Mouse (Mus musculus): ENCODE results near the gene Pla2g4e. TPM values are rescaled to one million over a fixed set of nuclear protein-coding genes. Genes with fewer than 3 reads are reported as not detected.

The Pla2g4e gene
- total RNA-seq, 1 experiment from 2014 or later, result not detected

DNA sequence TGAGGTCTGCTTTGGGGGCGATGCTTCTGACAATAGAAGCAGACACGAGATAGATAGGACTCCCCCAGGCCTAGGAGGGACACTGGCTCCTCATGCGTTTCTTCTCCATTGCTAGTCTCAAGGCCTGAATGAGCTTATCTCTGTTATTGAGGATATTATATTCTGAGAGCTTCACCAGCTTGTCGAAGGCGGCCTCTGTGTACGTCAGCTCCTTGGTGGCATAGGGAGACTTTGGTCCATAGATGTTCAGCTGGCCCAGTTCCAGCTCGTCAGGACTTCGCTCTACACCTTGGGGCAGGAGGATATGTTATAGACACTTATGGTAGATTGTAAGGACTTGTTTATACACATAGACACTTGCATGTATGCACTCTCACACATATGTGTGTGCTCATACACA is 77.4 kb downstream of the Pla2g4e start:
- ATAC-seq (replicated peaks; ENCODE audit: insufficient number of reproducible peaks, low FRiP score, low TSS enrichment, poor library complexity, severe bottlenecking), result no peak

DNA sequence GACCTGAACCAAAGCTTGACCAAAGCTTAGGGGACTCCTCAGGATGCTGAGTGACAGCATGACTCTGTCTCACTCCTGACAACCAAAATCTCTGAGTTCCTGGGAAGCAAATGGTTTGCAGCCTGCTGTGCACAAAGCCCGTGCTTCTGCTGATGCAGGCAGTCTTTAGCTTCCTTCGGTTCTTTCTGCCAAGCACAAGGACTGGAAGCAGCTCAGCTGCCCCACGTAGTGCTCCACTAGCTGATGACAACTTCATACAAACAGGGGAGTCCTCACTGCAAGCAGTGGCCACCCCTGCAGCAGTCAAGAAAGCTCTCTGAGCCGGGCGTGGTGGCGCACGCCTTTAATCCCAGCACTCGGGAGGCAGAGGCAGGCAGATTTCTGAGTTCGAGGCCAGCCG is 79.7 kb downstream of the Pla2g4e start:
- ATAC-seq (replicated peaks; ENCODE audit: insufficient number of reproducible peaks, low FRiP score, low TSS enrichment, poor library complexity, severe bottlenecking), result no peak

DNA sequence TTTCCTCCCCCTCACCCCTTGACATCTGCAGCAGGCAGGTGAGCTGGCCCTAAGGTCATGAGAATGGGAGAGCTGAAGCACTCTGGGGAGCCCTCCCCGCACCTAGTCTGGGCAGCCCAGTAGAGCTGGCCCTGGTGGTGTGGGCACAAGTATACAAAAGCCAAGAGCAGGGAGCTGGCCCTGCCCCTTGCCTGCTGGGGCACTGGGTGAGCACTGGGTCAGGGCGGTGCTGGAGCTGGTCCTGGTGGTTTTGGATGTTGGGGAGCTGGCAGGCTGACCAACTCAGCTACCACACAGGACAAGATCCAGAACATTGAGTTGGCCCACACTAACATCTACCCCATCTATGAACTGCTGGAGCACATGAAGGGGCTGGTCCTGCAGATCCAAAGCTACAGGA is 85.7 kb downstream of the Pla2g4e start:
- ATAC-seq (replicated peaks; ENCODE audit: insufficient number of reproducible peaks, low FRiP score, low TSS enrichment, poor library complexity, severe bottlenecking), result no peak

DNA sequence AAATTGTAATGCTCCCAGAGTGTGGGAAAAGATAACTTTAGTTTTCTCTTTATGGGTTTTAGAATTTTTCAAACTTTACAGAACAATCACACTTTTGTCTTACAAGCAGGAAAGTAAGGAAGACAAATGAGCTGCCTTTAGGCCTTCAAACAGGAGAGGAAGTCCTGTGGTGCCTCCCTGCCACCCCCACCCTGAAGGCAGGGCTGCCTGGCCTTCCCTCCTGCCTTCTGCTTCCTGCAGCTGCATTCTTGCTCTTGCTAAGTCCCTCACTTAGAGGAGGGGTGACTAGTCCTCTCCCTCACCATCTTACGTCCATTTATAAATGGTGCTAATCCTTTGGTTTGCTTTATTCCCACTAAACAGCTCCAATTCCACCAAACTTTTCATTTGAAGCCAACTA is 86.3 kb downstream of the Pla2g4e start:
- ATAC-seq (replicated peaks; ENCODE audit: insufficient number of reproducible peaks, low FRiP score, low TSS enrichment, poor library complexity, severe bottlenecking), result 0 out of 2 replicates have a peak, but pooled peaks have one; percentile 36

DNA sequence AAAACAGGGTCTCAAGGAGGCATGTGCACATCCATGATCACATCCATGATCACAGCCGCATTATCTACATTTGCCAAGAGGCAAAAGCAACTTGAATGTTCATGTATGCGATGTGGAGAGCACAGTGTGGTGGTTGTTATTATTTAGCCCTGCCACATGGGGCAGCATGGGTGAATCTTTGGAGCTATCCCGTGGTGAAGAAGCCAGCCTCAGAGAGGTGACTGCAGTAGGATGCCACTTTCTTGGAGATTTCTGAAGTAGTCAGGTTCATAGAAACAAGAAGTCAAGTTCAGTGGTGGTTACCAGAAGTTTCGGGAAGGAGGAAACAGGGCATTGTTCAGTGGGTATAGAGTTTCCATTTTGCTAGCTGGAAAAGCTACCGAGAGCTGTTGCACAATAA is 87.1 kb downstream of the Pla2g4e start:
- ATAC-seq (replicated peaks; ENCODE audit: insufficient number of reproducible peaks, low FRiP score, low TSS enrichment, poor library complexity, severe bottlenecking), result peak; percentile 30; the same call in 1 of the 2 replicates

- no peak for ATAC-seq (replicated peaks; ENCODE audit: insufficient number of reproducible peaks, low FRiP score, low TSS enrichment, poor library complexity, severe bottlenecking)
Observed at GRCm38 (mm10) chr2:120157606-120158005, 87.5 kb downstream of the Pla2g4e start.

GRCm38 (mm10) chr2:120154361-120154894 is 90.7 kb downstream of the Pla2g4e start, which contains the start of gene Ehd4:
Gene Ehd4, minus strand, starts transcription at chr2:120154606.
- peak; percentile 94 for ATAC-seq (replicated peaks; ENCODE audit: insufficient number of reproducible peaks, low FRiP score, low TSS enrichment, poor library complexity, severe bottlenecking)

DNA sequence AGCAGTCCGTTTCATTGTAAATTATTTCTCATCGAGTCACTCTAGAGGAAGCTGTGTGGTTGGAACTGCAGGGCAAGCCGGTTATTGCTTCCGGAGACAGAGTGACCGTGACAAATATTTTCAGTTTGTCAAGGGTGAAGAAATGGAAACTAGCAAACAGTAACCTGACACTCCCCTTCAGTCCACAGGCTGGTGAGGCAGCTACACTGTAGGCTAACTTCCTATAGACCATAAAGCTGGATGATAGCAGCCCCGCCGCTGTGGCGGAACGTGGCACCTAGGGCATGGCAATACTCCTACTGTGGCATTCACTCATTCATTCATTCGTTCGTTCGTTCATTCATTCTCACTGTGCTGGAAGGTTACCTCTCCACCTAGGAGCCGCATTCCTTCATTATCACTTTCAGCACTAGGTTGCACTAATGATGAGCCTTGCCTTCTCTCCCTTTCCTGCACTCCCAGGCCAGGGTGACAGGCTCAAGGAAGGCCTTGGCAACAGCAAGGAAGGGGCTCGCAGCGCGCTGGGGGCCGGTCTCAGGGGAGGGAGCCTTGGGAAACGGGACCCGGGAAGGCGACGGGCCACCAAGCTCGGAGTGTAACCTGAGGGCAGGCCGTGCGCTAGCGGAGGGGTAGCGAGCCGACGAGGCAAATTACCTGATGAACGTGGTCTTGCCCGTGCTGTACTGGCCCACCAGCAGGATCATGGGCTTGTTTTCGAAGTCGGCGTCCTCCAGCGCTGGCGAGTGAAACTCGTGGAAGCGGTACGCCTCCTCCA is 91.4 kb downstream of the Pla2g4e start:
- peak; percentile 37 for ATAC-seq (replicated peaks; ENCODE audit: insufficient number of reproducible peaks, low FRiP score, low TSS enrichment, poor library complexity, severe bottlenecking)

GRCm38 (mm10) chr2:120150571-120150970 is 94.6 kb downstream of the Pla2g4e start:
- ATAC-seq (replicated peaks; ENCODE audit: insufficient number of reproducible peaks, low FRiP score, low TSS enrichment, poor library complexity, severe bottlenecking), result peak; percentile 20; the same call in 1 of the 2 replicates

GRCm38 (mm10) chr2:120149634-120150033 is 95.5 kb downstream of the Pla2g4e start:
- no peak for ATAC-seq (replicated peaks; ENCODE audit: insufficient number of reproducible peaks, low FRiP score, low TSS enrichment, poor library complexity, severe bottlenecking)

DNA sequence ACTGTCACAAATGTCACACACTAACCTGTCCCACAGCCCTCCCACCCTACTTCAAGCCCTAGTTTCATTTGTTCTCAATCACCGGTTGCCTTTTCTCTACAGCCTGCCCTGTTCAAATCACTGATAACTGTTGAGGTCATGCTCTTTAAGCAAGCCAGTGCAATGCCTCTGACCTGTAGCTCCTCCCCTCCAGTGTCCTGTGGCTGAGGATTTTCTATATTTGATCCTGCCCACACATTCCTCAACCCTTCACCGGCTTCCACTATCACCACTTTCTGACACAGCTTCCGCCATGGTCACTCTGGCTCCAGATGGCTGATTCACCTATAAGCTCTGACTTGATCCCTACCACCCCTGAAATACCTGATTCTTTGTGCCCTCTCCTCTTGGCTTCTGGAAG is 97.1 kb downstream of the Pla2g4e start:
- ATAC-seq (replicated peaks; ENCODE audit: insufficient number of reproducible peaks, low FRiP score, low TSS enrichment, poor library complexity, severe bottlenecking), result no peak

DNA sequence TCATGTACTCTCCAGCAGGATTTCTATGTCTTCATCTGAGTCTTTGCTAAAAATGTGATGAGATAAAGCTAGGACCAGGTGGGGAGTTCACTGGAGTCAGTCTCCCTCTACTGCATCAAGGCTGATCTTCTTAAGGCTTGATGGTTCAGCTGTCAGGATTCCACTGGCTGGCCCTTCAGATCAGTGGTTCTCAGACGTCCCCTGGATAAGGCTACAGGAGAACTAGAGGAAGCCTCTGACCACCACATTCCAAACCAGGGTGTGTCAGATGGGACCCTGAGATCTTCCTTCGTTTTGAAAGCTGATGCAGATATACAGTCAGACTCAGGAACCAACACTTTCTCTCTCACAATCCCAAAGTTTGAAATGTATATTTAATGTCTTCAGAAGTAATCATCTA is 97.8 kb downstream of the Pla2g4e start:
- ATAC-seq (replicated peaks; ENCODE audit: insufficient number of reproducible peaks, low FRiP score, low TSS enrichment, poor library complexity, severe bottlenecking), result no peak

DNA sequence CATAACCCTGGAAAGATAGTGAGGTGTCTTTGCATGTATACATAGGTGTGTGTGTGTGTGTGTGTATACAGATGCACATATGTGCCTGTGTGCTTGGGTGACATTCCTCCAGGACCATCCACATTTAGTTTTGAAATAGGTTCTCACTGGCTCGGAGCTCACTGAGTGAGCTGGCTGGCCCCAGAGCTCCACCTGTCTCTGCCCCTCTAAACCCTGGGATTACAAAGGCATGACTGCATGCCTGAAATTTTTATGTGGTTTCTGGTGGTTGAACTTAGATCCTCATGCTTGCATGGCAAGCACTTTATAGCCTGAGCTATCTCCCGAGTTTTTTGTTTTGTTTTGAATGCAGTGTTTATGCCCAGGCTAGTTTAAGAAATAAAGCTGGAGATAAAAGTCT is 98.6 kb downstream of the Pla2g4e start:
- no peak for ATAC-seq (replicated peaks; ENCODE audit: insufficient number of reproducible peaks, low FRiP score, low TSS enrichment, poor library complexity, severe bottlenecking)

- ATAC-seq (replicated peaks; ENCODE audit: insufficient number of reproducible peaks, low FRiP score, low TSS enrichment, poor library complexity, severe bottlenecking), result no peak
Observed at GRCm38 (mm10) chr2:120144390-120144789, 100.7 kb downstream of the Pla2g4e start.

GRCm38 (mm10) chr2:120142336-120142735 is 102.8 kb downstream of the Pla2g4e start:
- no peak for ATAC-seq (replicated peaks; ENCODE audit: insufficient number of reproducible peaks, low FRiP score, low TSS enrichment, poor library complexity, severe bottlenecking)

- ATAC-seq (replicated peaks; ENCODE audit: insufficient number of reproducible peaks, low FRiP score, low TSS enrichment, poor library complexity, severe bottlenecking), result no peak
Observed at GRCm38 (mm10) chr2:120141671-120142070, 103.5 kb downstream of the Pla2g4e start.

- ATAC-seq (replicated peaks; ENCODE audit: insufficient number of reproducible peaks, low FRiP score, low TSS enrichment, poor library complexity, severe bottlenecking), result no peak
Observed at GRCm38 (mm10) chr2:120140326-120140725, 104.8 kb downstream of the Pla2g4e start.

DNA sequence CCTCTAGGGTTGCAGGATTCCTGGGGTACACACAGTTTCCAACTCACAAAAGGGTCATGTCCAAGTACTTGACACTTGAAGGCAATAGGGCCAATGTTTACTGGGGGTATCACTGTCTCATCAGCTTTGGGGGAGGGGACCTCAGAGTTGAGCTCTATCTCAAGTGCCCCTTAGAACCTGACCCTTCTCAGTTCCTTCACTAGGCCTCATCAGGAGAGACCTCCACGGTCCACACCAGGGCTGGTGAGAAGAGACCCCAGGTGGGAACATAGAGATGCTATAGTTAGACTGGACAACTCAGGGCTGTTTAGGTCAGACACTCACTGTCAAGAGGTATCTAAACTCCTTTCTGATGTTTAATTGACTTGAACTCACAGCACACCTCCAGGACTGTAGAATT is 106.0 kb downstream of the Pla2g4e start:
- no peak for ATAC-seq (replicated peaks; ENCODE audit: insufficient number of reproducible peaks, low FRiP score, low TSS enrichment, poor library complexity, severe bottlenecking)

GRCm38 (mm10) chr2:120137281-120137680 is 107.9 kb downstream of the Pla2g4e start:
- peak; percentile 41 for ATAC-seq (replicated peaks; ENCODE audit: insufficient number of reproducible peaks, low FRiP score, low TSS enrichment, poor library complexity, severe bottlenecking)

DNA sequence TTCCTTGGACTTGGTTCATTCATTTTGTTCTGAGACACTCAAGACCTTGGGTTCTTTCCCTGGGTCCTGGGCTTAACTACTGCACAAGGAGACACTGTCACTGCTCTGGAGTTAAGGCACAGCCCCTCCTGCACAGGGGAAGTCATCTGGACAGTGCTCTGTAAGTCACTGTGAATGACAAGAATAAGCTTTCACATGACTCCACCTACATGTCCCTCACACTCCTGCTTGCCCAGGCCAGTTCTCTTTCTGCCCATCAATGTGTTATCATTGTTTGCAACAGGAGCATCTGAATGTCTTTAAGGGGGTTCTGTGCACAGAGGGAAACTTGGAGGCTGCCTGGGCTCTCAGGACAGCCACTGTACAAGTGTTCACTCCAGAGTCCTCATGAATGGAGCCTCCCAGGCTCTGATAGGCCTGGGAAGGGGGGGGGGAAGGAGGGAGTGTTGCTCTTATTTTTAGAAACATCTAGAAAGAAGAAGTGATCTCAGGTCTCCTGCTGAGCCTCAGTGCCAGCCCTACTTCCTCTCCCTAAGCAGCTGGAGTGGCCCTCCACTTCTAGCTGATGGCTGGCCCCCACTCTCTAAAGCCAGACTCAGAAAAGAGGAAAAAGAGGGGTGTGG is 110.6 kb downstream of the Pla2g4e start:
- ATAC-seq (replicated peaks; ENCODE audit: insufficient number of reproducible peaks, low FRiP score, low TSS enrichment, poor library complexity, severe bottlenecking), result peak; percentile 80

Measured in monocyte, adult 5-6 weeks (primary cell).